Mouse (Mus musculus) neural tube, embryonic 10.5 days (tissue): ENCODE measurements around the gene Ppm1l.

ENCODE experiments used
- DNase-seq: peaks from one replicate; pipeline ENCODE4 v3.0.0-alpha.2; 2017; ENCODE audit warnings: low spot score; ENCODE audit errors: extremely low spot score

The Ppm1l gene

GRCm38 (mm10) chr3:69333819-69334218 lies 17.2 kb downstream of the Ppm1l start:
- no peak for DNase-seq

- no peak for DNase-seq
Observed at GRCm38 (mm10) chr3:69340486-69340885, 23.8 kb downstream of the Ppm1l start.

- no peak for DNase-seq
Observed at GRCm38 (mm10) chr3:69340971-69341370, 24.3 kb downstream of the Ppm1l start.

- DNase-seq, result no peak
Observed at GRCm38 (mm10) chr3:69341514-69341913, 24.9 kb downstream of the Ppm1l start.

GRCm38 (mm10) chr3:69342247-69342921 lies 25.7 kb downstream of the Ppm1l start:
- no peak for DNase-seq

GRCm38 (mm10) chr3:69343124-69343523 lies 26.5 kb downstream of the Ppm1l start:
- DNase-seq, result no peak

- DNase-seq, result no peak
Observed at GRCm38 (mm10) chr3:69346514-69346913, 29.9 kb downstream of the Ppm1l start.

GRCm38 (mm10) chr3:69348197-69348920 lies 31.7 kb downstream of the Ppm1l start:
- DNase-seq, result no peak

GRCm38 (mm10) chr3:69348921-69349237 lies 32.2 kb downstream of the Ppm1l start:
- no peak for DNase-seq

- no peak for DNase-seq
Observed at GRCm38 (mm10) chr3:69349973-69350372, 33.3 kb downstream of the Ppm1l start.

GRCm38 (mm10) chr3:69352194-69352593 lies 35.5 kb downstream of the Ppm1l start:
- DNase-seq, result no peak

GRCm38 (mm10) chr3:69354681-69355080 lies 38.0 kb downstream of the Ppm1l start:
- DNase-seq, result no peak

GRCm38 (mm10) chr3:69356078-69356665 lies 39.5 kb downstream of the Ppm1l start:
- no peak for DNase-seq

GRCm38 (mm10) chr3:69356781-69357180 lies 40.1 kb downstream of the Ppm1l start:
- DNase-seq, result no peak

- DNase-seq, result no peak
Observed at GRCm38 (mm10) chr3:69357897-69358619, 41.4 kb downstream of the Ppm1l start.

GRCm38 (mm10) chr3:69358620-69358964 lies 41.9 kb downstream of the Ppm1l start:
- DNase-seq, result no peak

- no peak for DNase-seq
Observed at GRCm38 (mm10) chr3:69360263-69360895, 43.7 kb downstream of the Ppm1l start.

- no peak for DNase-seq
Observed at GRCm38 (mm10) chr3:69361487-69362349, 45.1 kb downstream of the Ppm1l start.

GRCm38 (mm10) chr3:69362350-69362790 lies 45.7 kb downstream of the Ppm1l start:
- no peak for DNase-seq

GRCm38 (mm10) chr3:69362906-69363305 lies 46.2 kb downstream of the Ppm1l start:
- DNase-seq, result no peak

GRCm38 (mm10) chr3:69364151-69364550 lies 47.5 kb downstream of the Ppm1l start:
- DNase-seq, result no peak
